Mouse (Mus musculus): ENCODE results near the gene Rbm11.

DNA sequence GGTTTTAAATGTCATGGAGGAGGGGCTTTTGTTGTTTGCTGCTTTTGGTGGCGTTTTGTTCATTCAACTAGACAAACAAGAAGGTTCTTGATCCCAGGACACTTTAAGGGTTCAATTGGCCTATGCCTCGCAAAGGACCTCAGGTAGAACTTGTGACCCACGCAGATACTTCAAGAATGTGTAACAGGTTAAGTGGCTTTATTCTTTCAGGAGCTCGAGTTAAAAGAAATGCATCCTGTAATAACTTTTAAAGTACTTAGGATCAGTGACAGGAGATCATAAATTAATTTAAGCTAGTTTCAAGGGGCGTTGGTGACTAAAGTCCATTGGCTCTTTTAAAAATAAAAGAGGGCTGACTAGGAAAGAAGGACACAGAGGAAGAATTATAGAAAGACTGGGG is 10.4 kb upstream of the Rbm11 start:
- TF ChIP-seq CTCF (IDR thresholded peaks at IDR 0.05; ENCODE audit: low read depth, low read length), result no peak
- no peak for TF ChIP-seq TAL1 (conservative IDR thresholded peaks at IDR 0.05; ENCODE audit: low read depth, low read length)
- TF ChIP-seq GATA2 (IDR thresholded peaks at IDR 0.05; ENCODE audit: borderline replicate concordance, low read depth, low read length), result no peak
